Mouse (Mus musculus) embryonic facial prominence, embryonic 10.5 days (tissue): ENCODE data around the gene Tmem128. TPM values are rescaled to one million over a fixed set of nuclear protein-coding genes. Genes with fewer than 3 reads are reported as not detected.

ENCODE experiments used
- DNase-seq: peaks from one replicate; pipeline ENCODE4 v3.0.0-alpha.2; 2017; ENCODE audit warnings: low spot score
- H3K27ac ChIP-seq: fragments of 300-500 bp; sonication (generic); replicated peaks from 2 replicates; pipeline ENCODE4 v1.5.1; 2016; ENCODE audit warnings: mild to moderate bottlenecking
- H3K27me3 ChIP-seq: fragments of 300-500 bp; sonication (generic); replicated peaks from 2 replicates; pipeline ENCODE4 v1.6.1; 2016; ENCODE audit warnings: low read depth, mild to moderate bottlenecking; ENCODE audit not compliant: poor library complexity, severe bottlenecking
- H3K36me3 ChIP-seq: fragments of 300-500 bp; sonication (generic); replicated peaks from 2 replicates; pipeline ENCODE4 v1.6.1; 2016; ENCODE audit warnings: mild to moderate bottlenecking, moderate library complexity
- H3K4me1 ChIP-seq: fragments of 300-500 bp; sonication (generic); 2 replicates; pipeline ENCODE4 v1.6.1; 2016
- H3K4me3 ChIP-seq: fragments of 300-500 bp; sonication (generic); 2 replicates; pipeline ENCODE4 v1.5.1; 2016; ENCODE audit warnings: mild to moderate bottlenecking, moderate library complexity
- H3K9me3 ChIP-seq: fragments of 300-500 bp; sonication (generic); 2 replicates; pipeline ENCODE4 v1.6.1; 2016; ENCODE audit warnings: mild to moderate bottlenecking
- WGBS: fragments of 180-500 bp; shearing (Covaris S2); methylation state at CpG from one replicate; pipeline ENCODE4 v1.1.7; 2016; 5-methylcytosine and 5-hydroxymethylcytosine counted together
- polyA plus RNA-seq: library from polyadenylated mRNA; unstranded; fragments of >200 nt; fragmentation: Nextera tagmentation; extraction: Ambion mirVana; gene quantifications from 2 replicates; pipeline ENCODE4 v1.2.1, GENCODE M21; 2016

Tmem128 gene
- polyA plus RNA-seq, 1 experiment from 2014 or later, result 71.4 TPM

DNA sequence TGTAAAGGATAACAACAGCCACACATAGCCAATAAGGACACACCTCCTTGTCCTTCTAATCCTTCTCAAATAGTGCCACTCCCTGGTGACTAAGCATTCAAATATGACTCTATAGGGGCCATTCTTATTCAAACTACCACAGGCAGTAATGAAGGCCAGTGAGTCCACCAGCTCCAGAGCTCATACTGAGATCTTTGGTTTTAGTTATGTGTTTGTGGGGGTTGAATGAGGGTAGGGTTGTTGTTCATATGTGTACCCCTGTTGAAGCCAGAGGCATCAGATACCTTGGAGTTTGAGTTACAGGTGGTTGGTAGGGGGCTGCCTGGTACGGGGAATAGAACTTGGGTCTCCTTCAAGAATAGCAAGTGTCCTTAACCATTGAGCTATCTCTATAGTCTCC, 3.4 kb upstream of the Tmem128 start:
- Histone ChIP-seq H3K27me3 (no peaks in the 10 kb centered on the region), H3K9me3 (no peaks in the 10 kb centered on the region), H3K4me1 (peaks cover 36% of the 10 kb centered on the region), H3K4me3 (no peak overlapping the region), H3K27ac (0 out of 2 replicates have a peak overlapping the region, but pooled peaks have one; percentile 30), H3K36me3 (no peaks in the 10 kb centered on the region)
- DNase-seq, result no peak
- 86% methylated on average over 1 of the region's 1 CpGs for WGBS

DNA sequence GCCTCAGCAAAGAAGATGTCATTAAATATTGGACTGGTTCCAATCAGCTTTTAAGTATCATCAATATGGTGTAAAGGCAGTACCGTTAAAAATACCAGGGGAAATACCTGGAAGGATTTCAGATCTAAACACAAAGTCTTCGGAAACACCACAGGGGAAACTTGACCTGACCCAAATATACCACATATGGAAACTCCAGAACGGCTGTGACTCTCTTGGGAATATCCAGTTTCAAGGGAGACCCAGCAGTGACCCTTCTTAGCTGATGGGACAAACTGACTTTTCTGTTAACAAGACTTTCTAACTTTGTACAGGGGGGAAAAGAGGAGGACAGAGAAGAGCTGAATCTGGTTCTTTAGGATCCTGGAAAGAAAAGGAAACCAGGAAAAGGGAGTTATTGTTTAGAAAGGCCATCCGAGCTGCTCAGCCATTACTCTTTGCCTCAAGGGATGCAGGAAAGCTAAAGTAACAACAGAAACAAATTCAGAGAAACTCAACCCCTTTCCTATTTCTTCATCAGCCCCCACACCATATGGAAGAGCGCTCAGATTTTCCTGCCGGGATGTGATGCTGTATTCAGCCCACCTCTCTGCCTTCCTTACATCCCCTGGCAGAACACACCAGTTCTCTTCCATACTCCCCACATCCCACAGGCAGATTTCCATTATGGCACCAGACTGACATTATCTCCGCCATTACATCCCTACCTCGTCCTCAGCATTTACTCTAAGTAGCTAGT, 1.8 kb upstream of the Tmem128 start:
- DNase-seq, result peak; percentile 43
- Histone ChIP-seq H3K27ac (peak overlapping the region; percentile 57; the same call in 1 of the 2 replicates), H3K4me3 (no peak overlapping the region), H3K4me1 (peaks cover 36% of the 10 kb centered on the region), H3K36me3 (peaks cover 14% of the 10 kb centered on the region), H3K9me3 (no peaks in the 10 kb centered on the region), H3K27me3 (no peaks in the 10 kb centered on the region)
- WGBS, result 49% methylated on average over 8 of the region's 8 CpGs

DNA sequence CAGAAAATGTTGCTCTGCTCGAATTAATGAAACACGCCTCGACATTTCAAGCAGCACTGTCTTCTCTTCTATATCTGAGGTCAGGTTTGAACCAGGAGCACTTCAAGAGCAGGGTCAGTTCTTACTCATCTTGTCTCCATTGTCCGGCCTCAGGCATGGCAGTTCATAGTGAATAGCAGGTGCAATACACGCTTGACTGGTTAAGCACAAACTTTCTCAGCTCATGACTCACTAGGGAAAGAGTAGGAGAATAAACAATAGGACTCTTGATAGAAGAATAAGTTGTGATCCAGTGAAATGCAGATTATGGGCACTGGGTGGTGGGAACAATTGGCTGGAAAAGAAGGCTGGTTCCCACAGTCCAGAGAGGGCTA, 1.2 kb upstream of the Tmem128 start:
- no peaks in the 10 kb centered on the region for H3K9me3 ChIP-seq
- no peak for DNase-seq
- H3K4me3 ChIP-seq, result no peak overlapping the region
- peaks cover 36% of the 10 kb centered on the region for H3K4me1 ChIP-seq
- peak overlapping the region; percentile 57; the same call in 1 of the 2 replicates for H3K27ac ChIP-seq
- WGBS, result 86% methylated on average over 5 of the region's 5 CpGs
- H3K27me3 ChIP-seq, result no peaks in the 10 kb centered on the region
- peaks cover 19% of the 10 kb centered on the region for H3K36me3 ChIP-seq

DNA sequence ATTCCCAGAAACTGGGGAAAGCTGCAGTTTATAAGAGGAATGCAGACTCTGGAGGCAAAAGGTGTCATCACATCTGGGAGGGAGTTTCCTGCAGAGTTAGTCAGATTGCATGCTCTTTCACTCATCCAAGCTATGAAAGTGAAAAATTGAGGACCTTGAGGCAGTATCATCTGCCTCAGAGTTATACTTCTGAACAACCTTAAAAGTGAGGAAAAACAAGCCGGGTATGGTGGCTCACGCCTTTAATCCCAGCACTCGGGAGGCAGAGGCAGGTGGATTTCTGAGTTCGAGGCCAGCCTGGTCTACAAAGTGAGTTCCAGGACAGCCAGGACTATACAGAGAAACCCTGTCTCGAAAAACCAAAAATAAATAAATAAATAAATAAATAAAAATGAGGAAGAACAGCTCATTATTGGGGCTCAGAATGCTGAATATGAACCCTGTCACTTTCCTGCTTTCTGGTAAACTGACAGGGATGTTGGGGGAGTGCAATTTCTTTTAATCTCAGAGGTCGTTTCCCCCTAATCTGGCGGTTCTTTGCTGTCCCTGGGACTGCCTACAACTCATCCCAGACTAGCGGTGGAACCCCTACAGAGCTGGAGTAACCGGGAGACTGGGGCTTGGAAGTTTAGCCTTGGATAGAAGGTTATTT, 404 bp upstream of the Tmem128 start:
- H3K36me3 ChIP-seq, result peaks cover 28% of the 10 kb centered on the region
- H3K4me3 ChIP-seq, result peak overlapping the region; percentile 86
- no peak for DNase-seq
- peaks cover 36% of the 10 kb centered on the region for H3K4me1 ChIP-seq
- peak overlapping the region; percentile 90 for H3K27ac ChIP-seq
- H3K9me3 ChIP-seq, result no peaks in the 10 kb centered on the region
- WGBS, result 43% methylated on average over 9 of the region's 9 CpGs
- H3K27me3 ChIP-seq, result no peaks in the 10 kb centered on the region

DNA sequence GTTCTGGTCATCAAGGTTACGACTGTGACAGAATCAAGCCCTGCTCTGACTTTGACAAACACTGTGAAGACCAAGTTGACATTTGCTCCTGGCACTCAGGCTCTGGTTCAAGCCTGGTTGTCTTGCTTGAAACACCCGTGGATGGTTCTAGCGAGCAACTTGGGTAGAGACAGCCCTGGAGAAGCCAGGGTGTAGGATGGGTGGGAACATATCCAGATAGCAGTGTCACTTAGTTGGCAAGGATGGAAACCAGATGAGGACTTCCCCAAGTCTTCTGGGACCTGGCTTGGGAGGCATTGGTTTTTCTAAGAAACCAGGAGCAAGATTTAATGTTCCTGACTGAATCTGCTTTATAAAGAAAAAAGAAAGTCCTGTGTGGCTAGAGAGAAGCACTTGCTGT, 11.0 kb downstream of the Tmem128 start:
- Histone ChIP-seq H3K27ac (no peak overlapping the region), H3K27me3 (peaks cover 33% of the 10 kb centered on the region), H3K36me3 (peaks cover 54% of the 10 kb centered on the region), H3K9me3 (no peaks in the 10 kb centered on the region), H3K4me3 (no peak overlapping the region), H3K4me1 (peaks cover 4% of the 10 kb centered on the region; the same call in 1 of the 2 replicates)
- no peak for DNase-seq
- 92% methylated on average over 3 of the region's 3 CpGs for WGBS

DNA sequence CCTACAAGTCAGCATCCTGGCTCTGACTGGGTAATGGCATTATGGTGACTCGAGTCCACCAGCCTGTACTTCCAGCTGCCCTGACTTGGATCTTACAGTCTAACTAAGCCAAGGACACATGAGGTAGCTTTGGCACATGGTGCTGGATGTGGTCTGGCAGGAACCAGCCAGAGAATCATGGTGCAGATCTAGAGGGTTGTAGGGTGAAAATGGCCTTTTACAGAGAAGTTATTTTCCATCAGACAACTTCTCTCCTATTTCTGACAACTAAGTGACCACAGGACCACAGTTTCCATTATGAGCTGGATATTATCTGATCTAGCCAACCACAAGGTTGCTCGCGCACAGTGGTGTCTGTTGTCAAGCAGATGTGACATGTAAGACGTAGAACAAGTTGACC, 13.8 kb downstream of the Tmem128 start:
- WGBS, result 89% methylated on average over 4 of the region's 4 CpGs
- Histone ChIP-seq H3K4me1 (peaks cover 28% of the 10 kb centered on the region), H3K36me3 (peaks cover 26% of the 10 kb centered on the region), H3K9me3 (no peaks in the 10 kb centered on the region), H3K27me3 (peaks cover 62% of the 10 kb centered on the region), H3K27ac (no peak overlapping the region), H3K4me3 (no peak overlapping the region)
- no peak for DNase-seq

DNA sequence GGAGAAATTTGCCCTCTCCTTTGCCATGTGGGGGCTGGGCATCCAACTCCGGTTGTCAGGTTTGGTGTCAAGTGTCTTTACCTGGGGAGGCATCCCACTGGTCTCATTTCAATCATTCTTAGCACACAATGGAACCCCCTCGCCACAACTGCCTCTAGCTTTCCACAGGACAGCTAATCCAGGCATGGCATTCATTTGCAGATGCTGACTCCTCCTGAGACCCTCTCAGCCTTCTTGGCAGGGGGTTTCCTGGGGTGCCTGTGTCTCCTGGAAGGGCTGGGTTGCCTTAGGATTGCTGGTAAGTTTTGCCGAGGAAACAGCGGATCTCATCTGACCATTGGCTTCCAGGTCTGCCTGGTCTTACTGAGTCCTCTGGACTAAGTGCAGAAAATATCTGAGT, 15.8 kb downstream of the Tmem128 start, which contains the start of gene Otop1:
Gene Otop1 (plus strand): TSS at position 202 of the 400 bp plus-strand sequence.
- Histone ChIP-seq H3K36me3 (peaks cover 11% of the 10 kb centered on the region), H3K27me3 (peaks cover 81% of the 10 kb centered on the region), H3K27ac (no peak within 1 kb of the TSS), H3K4me3 (peak within 1 kb of the TSS; percentile 49), H3K4me1 (peaks cover 28% of the 10 kb centered on the region), H3K9me3 (no peaks in the 10 kb centered on the region)
- 3% methylated on average over 4 of the region's 4 CpGs for WGBS
- no peak for DNase-seq

DNA sequence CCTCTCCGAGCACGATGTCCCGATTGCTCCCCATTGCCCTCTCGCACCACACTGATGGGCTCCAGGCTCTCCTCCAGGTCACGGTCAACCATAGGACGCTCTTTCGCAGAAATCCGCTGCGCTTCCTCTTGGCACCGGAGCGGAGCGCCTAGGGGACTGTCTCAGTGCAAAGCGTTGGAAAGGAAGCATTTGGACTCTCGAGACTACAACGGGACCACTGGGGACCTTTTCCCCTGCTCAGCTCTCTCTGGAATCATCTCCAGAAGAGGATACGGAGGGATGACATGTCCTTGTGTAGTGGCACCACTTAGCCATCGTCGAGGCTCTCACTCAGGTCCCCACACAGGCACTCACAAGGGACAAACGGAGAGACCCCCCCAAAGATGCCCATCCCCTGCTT, 16.5 kb downstream of the Tmem128 start:
- DNase-seq, result peak; percentile 39
- Histone ChIP-seq H3K27me3 (peaks cover 84% of the 10 kb centered on the region), H3K36me3 (peaks cover 4% of the 10 kb centered on the region), H3K27ac (no peak overlapping the region), H3K4me1 (peaks cover 28% of the 10 kb centered on the region), H3K4me3 (peak overlapping the region; percentile 49), H3K9me3 (no peaks in the 10 kb centered on the region)
- WGBS, result 1% methylated on average over 19 of the region's 19 CpGs

DNA sequence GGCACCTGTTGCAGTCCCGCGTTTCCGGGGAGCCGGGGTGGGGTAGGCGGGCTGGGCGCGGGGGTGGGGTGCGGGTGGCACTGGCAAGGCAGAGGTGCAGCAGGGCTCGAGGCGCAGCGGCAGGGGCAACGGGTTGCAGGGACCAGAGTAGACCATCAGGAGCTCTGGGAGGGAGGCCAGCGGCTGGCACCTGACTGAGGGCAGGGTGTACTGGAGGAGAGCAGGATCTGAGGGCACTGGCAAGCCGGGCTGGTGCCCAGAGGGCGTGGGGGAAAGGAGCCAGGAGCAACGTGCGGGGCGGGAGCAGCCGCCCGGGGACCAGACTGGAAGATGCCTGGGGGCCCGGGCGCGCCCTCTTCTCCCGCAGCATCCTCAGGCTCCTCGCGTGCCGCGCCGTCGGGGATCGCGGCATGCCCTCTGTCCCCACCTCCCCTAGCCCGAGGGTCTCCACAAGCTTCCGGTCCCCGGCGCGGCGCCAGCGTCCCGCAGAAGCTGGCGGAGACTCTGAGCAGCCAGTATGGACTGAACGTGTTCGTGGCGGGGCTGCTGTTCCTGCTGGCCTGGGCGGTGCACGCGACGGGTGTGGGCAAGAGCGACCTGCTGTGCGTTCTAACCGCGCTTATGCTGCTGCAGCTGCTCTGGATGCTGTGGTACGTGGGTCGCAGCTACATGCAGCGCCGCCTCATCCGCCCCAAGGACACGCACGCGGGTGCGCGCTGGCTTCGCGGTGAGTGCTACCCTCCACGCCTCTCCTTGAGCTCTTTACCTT, 17.3 kb downstream of the Tmem128 start:
- WGBS, result 1% methylated on average over 65 of the region's 65 CpGs
- peak; percentile 53 for DNase-seq
- H3K27ac ChIP-seq, result peak overlapping the region; percentile 31; the same call in 1 of the 2 replicates

DNA sequence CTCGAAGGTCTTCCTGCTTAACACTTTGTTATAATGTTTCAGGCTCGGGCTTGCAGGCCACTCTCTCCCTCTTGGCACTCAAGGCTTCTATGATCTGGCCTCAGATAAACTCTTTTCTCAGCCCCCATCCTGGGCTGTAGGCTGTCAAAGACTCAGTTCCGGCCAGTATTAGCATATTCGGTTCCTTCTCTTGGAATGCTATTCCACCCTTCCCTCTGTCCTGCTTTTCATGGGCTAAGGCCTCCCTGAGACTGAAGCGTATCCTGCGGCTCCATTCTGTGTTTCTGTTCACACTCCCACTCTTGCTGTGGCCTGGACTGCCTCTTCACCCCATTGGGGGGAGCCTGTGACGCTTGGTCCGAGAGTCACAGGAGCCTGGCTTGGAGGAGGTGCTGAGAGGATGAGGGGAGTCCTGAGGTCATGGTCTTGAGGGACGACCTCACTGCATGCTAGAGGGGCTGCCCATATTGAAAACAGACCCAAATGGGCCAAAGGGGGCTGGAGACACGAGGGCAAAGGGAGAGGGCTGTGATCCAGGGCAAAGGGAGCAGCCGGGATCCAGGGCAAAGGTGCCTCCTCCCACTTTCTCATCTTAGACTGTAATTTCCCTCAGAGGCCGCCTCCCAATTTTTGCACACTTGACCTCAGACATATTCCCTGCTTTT, 18.1 kb downstream of the Tmem128 start:
- Histone ChIP-seq H3K36me3 (no peaks in the 10 kb centered on the region), H3K4me1 (peaks cover 36% of the 10 kb centered on the region), H3K4me3 (peak overlapping the region; percentile 49), H3K27me3 (peaks cover 83% of the 10 kb centered on the region), H3K9me3 (no peaks in the 10 kb centered on the region), H3K27ac (no peak overlapping the region)
- WGBS, result 17% methylated on average over 12 of the region's 12 CpGs
- peak; percentile 36 for DNase-seq

More for the DNA sequence above, 17.3 kb downstream of the Tmem128 start:
- H3K4me1 ChIP-seq, result peaks cover 36% of the 10 kb centered on the region
- no peaks in the 10 kb centered on the region for H3K9me3 ChIP-seq
- H3K27me3 ChIP-seq, result peaks cover 84% of the 10 kb centered on the region
- H3K36me3 ChIP-seq, result no peaks in the 10 kb centered on the region
- H3K4me3 ChIP-seq, result peak overlapping the region; percentile 49

DNA sequence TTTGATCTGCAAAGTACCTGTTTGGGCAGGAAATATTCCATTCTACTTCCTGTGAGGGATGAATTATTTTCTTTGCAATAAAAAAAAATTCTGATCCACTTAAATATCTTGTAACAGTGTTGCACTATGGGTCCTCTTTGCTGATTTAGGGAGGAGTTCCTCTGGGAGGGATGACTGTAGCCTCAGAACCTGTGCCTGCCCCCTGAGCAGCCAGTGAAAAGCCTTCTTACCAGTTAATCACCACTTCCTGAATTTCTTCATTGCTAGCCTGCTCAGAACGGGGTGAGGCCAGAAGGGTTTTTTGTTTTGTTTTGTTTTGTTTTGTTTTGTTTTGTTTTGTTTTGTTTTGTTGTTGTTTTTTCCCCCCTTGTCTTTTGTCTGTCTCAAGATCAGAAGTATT, 20.1 kb downstream of the Tmem128 start:
- Histone ChIP-seq H3K27me3 (peaks cover 66% of the 10 kb centered on the region), H3K4me1 (peaks cover 36% of the 10 kb centered on the region), H3K36me3 (no peaks in the 10 kb centered on the region), H3K27ac (no peak overlapping the region), H3K4me3 (no peak overlapping the region), H3K9me3 (no peaks in the 10 kb centered on the region)
- 30% methylated on average over 1 of the region's 1 CpGs for WGBS
- DNase-seq, result no peak

DNA sequence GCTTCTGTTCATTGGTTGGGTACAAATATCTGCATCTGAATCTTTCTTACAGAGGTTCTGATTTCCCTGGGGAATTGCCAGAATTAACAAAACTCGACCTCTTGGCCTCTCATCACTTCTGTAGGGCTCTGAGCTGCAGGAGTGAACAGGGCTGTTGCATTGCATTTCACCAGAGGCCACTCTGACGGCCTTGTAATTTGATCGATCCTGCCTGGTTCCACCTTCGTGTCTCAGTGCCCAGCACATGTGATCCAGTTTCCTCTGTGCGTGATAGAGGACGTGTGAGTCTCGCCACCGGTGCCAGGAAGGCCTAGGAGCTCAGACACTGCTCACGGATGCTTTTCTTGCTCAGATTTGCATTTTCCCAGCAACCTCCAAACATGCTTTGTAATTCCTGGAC, 25.7 kb downstream of the Tmem128 start:
- DNase-seq, result peak; percentile 71
- no peaks in the 10 kb centered on the region for H3K36me3 ChIP-seq
- no peak overlapping the region; the same call in 1 of the 2 replicates for H3K27ac ChIP-seq
- H3K9me3 ChIP-seq, result no peaks in the 10 kb centered on the region
- H3K4me1 ChIP-seq, result peaks cover 19% of the 10 kb centered on the region
- WGBS, result 43% methylated on average over 9 of the region's 9 CpGs
- no peak overlapping the region for H3K4me3 ChIP-seq
- H3K27me3 ChIP-seq, result peaks cover 18% of the 10 kb centered on the region
